Mouse (Mus musculus): ENCODE measurements at regions not wholly inside any gene's neighbourhood (a gene's known extent, or its start where the extent isn't known, plus 50 kb on each side); places are given as distances from the start of the nearest gene placed in this dataset.
A peak's percentile ranks its signal among the peaks of the same experiment; 100 is the strongest.

- in situ Hi-C loops (cut with MboI; ENCODE audit: low pct_ligation_motif_present, low pct_unique_long_range_greater_than_20kb, low sequenced_read_pairs) (no loop called here), dilution Hi-C loops (cut with MboI; ENCODE audit: extremely low pct_ligation_motif_present, extremely low pct_unique_long_range_greater_than_20kb, low sequenced_read_pairs) (no loop called here)
- Histone ChIP-seq H3K4me2 (ENCODE audit: insufficient read depth, low read depth, poor library complexity, severe bottlenecking) (no peak overlapping the region), H3K4me1 (ENCODE audit: control insufficient read depth in 1 of 2, insufficient read depth in 2 of 2) (no peaks in the 10 kb centered on the region), H3K27me3 (replicated peaks) (no peaks in the 10 kb centered on the region), H3K4me3 (replicated peaks in 1 of 3; ENCODE audit: low read depth in 2 of 3, low read length in 2 of 3, poor library complexity in 1 of 3) (no peak overlapping the region), H3K9ac (ENCODE audit: insufficient read depth, low read depth) (no peak overlapping the region), H3K36me3 (replicated peaks in 1 of 2; ENCODE audit: control insufficient read depth in 1 of 2, insufficient read depth in 1 of 2, low read length in 1 of 2) (no peaks in the 10 kb centered on the region), H3K9me3 (replicated peaks; ENCODE audit: low read length) (no peaks in the 10 kb centered on the region), H3K27ac (ENCODE audit: insufficient read depth, low read depth) (no peak overlapping the region), H3K79me2 (replicated peaks; ENCODE audit: control insufficient read depth, extremely low read depth, insufficient read depth, poor library complexity, severe bottlenecking) (no peaks in the 10 kb centered on the region)
- no peak for DNase-seq (ENCODE audit: extremely low read depth)
- TF ChIP-seq MAX (IDR thresholded peaks at IDR 0.05; ENCODE audit: low read length), result no peak
- TF ChIP-seq MAFK (IDR thresholded peaks at IDR 0.05; ENCODE audit: insufficient replicate concordance, low read length), result peak; percentile 81
Measured at GRCm38 (mm10) chr12:15629971-15630370, 186.8 kb downstream of the Trib2 start.

- H3K9ac ChIP-seq (ENCODE audit: insufficient read depth, low read depth), result no peak overlapping the region
- no peaks in the 10 kb centered on the region for H3K9me3 ChIP-seq (replicated peaks; ENCODE audit: low read length)
- no peak overlapping the region for H3K4me3 ChIP-seq (replicated peaks in 1 of 3; ENCODE audit: low read depth in 2 of 3, low read length in 2 of 3, poor library complexity in 1 of 3)
- dilution Hi-C loops (cut with MboI; ENCODE audit: extremely low pct_ligation_motif_present, extremely low pct_unique_long_range_greater_than_20kb, low sequenced_read_pairs) (no loop called here), in situ Hi-C loops (cut with MboI; ENCODE audit: low pct_ligation_motif_present, low pct_unique_long_range_greater_than_20kb, low sequenced_read_pairs) (no loop called here)
- no peaks in the 10 kb centered on the region for H3K27me3 ChIP-seq (replicated peaks)
- TF ChIP-seq TBP (conservative IDR thresholded peaks at IDR 0.05; ENCODE audit: low read depth, low read length) (no peak), NRF1 (IDR thresholded peaks at IDR 0.05; ENCODE audit: low read depth, low read length) (no peak), MAFK (IDR thresholded peaks at IDR 0.05; ENCODE audit: insufficient replicate concordance, low read length) (no peak)
- H3K4me2 ChIP-seq (ENCODE audit: insufficient read depth, low read depth, poor library complexity, severe bottlenecking), result no peak overlapping the region
- H3K36me3 ChIP-seq (replicated peaks in 1 of 2; ENCODE audit: control insufficient read depth in 1 of 2, insufficient read depth in 1 of 2, low read length in 1 of 2), result no peaks in the 10 kb centered on the region
- H3K27ac ChIP-seq (ENCODE audit: insufficient read depth, low read depth), result no peak overlapping the region
- H3K4me1 ChIP-seq (ENCODE audit: control insufficient read depth in 1 of 2, insufficient read depth in 2 of 2), result no peaks in the 10 kb centered on the region
- no peaks in the 10 kb centered on the region for H3K79me2 ChIP-seq (replicated peaks; ENCODE audit: control insufficient read depth, extremely low read depth, insufficient read depth, poor library complexity, severe bottlenecking)
- no peak for DNase-seq (ENCODE audit: extremely low read depth)
Measured at GRCm38 (mm10) chr12:15619521-15619920, 197.2 kb downstream of the Trib2 start.

DNA sequence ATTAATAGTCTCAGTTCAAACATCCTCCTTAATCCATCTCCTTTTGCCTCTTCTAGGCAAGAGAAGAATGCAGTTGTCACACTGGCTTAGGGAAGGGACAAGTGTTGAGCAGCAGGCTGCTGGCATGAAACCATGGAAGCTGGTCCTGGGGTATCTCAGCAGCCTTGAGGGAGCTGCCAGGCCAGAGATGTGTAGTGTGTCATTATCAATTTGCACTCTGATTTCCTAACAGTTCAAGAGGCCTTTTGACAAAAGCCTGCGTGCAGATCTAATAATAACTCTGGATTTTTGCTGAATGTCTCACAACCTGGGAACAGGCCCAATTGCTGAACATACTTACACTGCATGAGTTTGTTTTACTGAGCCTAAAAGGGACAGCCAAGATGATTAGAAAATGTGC lies 199.4 kb downstream of the Trib2 start:
- in situ Hi-C loops (cut with MboI; ENCODE audit: low pct_ligation_motif_present, low pct_unique_long_range_greater_than_20kb, low sequenced_read_pairs) (no loop called here), dilution Hi-C loops (cut with MboI; ENCODE audit: extremely low pct_ligation_motif_present, extremely low pct_unique_long_range_greater_than_20kb, low sequenced_read_pairs) (no loop called here)
- no peak for TF ChIP-seq CHD2 (IDR thresholded peaks at IDR 0.05; ENCODE audit: low read length)
- TF ChIP-seq MYC (IDR thresholded peaks at IDR 0.05; ENCODE audit: low read depth, low read length), result no peak
- TF ChIP-seq ETS1 (conservative IDR thresholded peaks at IDR 0.05; ENCODE audit: low read depth, low read length), result no peak
- TF ChIP-seq PAX5 (IDR thresholded peaks at IDR 0.05; ENCODE audit: low read length), result no peak
- no peak for TF ChIP-seq USF1 (IDR thresholded peaks at IDR 0.05; ENCODE audit: low read depth, low read length)
- TF ChIP-seq KAT2A (IDR thresholded peaks at IDR 0.05; ENCODE audit: insufficient replicate concordance, low read length), result no peak
- no peak for TF ChIP-seq BHLHE40 (IDR thresholded peaks at IDR 0.05; ENCODE audit: low read depth, low read length)
- no peak for TF ChIP-seq ZKSCAN1 (IDR thresholded peaks at IDR 0.05; ENCODE audit: borderline replicate concordance, low read depth, low read length)
- TF ChIP-seq NRF1 (IDR thresholded peaks at IDR 0.05; ENCODE audit: low read depth, low read length), result no peak
- TF ChIP-seq RAD21 (IDR thresholded peaks at IDR 0.05; ENCODE audit: low read depth, low read length), result no peak
- TF ChIP-seq SMC3 (IDR thresholded peaks at IDR 0.05; ENCODE audit: low read depth, low read length), result no peak
- TF ChIP-seq MEF2A (IDR thresholded peaks at IDR 0.05; ENCODE audit: borderline replicate concordance, low read depth, low read length), result no peak
- no peak for TF ChIP-seq IRF4 (IDR thresholded peaks at IDR 0.05; ENCODE audit: low read depth, low read length)
- no peak for TF ChIP-seq EP300 (IDR thresholded peaks at IDR 0.05; ENCODE audit: low read length)
- no peaks in the 10 kb centered on the region for H3K4me1 ChIP-seq (ENCODE audit: control insufficient read depth in 1 of 2, insufficient read depth in 2 of 2)
- no peaks in the 10 kb centered on the region for H3K79me2 ChIP-seq (replicated peaks; ENCODE audit: control insufficient read depth, extremely low read depth, insufficient read depth, poor library complexity, severe bottlenecking)
- no peak overlapping the region for H3K27ac ChIP-seq (ENCODE audit: insufficient read depth, low read depth)
- no peak overlapping the region for H3K9ac ChIP-seq (ENCODE audit: insufficient read depth, low read depth)
- no peaks in the 10 kb centered on the region for H3K36me3 ChIP-seq (replicated peaks in 1 of 2; ENCODE audit: control insufficient read depth in 1 of 2, insufficient read depth in 1 of 2, low read length in 1 of 2)
- H3K4me3 ChIP-seq (replicated peaks in 1 of 3; ENCODE audit: low read depth in 2 of 3, low read length in 2 of 3, poor library complexity in 1 of 3), result no peak overlapping the region
- no peak overlapping the region for H3K4me2 ChIP-seq (ENCODE audit: insufficient read depth, low read depth, poor library complexity, severe bottlenecking)
- no peak for DNase-seq (ENCODE audit: extremely low read depth)
- no peaks in the 10 kb centered on the region for H3K27me3 ChIP-seq (replicated peaks)
- no peaks in the 10 kb centered on the region for H3K9me3 ChIP-seq (replicated peaks; ENCODE audit: low read length)
